Mouse (Mus musculus): ENCODE measurements around the gene Anks1b.
A peak's percentile ranks its signal among the peaks of the same experiment; 100 is the strongest.

The Anks1b gene

GRCm38 (mm10) chr10:90380062-90380461 is 506.8 kb downstream of the Anks1b start:
- DNase-seq: no peak

DNA sequence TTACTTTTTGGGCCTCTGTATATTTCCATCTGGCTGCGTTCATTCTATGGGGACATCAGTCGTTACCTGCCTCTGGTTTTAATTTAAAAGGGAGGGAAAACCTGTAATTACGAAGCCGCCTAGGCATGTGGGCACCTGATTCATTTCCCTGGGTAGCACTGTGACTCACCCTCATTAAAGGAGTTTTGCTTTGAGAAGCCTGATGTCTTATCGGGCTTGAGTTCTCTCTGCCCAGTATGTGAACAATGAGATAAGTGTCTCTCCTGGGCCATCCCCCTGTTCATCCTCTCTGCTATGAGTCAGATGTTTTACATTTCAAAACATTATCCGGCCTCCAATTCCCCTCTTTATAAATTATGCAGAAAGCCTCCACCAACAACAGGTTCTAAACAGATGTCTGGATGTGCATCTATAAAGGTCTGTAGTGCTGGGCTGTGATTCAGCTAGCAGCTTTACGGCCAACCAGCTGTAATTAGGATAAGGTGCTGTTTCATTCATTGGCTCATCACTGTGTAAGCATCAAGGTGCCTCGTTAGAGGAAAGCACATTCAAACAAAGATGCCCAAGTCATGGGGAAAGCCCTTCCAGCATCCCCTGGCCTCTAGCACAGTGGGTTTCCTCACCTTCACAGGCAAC is 507.5 kb downstream of the Anks1b start:
- DNase-seq: no peak

GRCm38 (mm10) chr10:90400382-90400781 is 527.1 kb downstream of the Anks1b start:
- DNase-seq: peak; percentile 12 to 37

DNA sequence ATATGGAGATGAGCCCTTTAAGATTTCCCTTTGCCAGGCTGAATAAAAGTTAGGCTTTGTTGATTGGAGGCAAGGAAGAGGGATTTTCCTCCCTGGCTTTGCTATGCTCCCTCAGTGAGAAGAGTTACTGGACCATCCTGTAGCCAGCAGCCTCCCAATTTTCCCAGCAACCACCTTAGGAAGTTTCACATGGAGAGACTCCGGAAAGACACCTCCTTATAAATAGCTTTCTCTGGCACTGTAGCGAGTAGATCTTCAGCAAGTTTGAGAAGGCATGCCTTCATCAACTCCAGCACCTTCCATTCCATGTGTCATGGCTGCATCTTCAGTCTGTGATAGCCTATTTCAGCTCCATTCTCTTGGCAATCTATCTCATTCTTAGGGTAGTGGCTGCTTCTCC is 535.2 kb downstream of the Anks1b start:
- no peak for DNase-seq

DNA sequence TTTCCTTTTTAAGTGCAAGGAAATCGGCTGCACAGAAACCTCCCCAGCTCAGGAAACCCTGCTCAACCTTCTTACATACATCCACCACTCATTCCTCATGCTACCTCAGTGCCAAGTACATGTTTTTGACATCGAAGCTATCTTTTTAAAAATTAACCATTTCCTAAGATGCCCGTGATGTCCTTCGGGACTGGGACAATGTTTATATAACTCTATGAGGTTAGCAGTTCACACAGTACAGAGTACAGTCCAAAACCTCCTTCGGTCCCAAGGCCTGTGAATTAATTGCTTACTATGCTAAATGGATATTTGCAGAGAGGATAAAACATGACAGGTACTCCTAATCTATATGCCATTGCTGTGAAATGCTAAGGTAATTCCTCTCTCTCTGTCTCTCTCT is 558.2 kb downstream of the Anks1b start:
- no peak for DNase-seq

DNA sequence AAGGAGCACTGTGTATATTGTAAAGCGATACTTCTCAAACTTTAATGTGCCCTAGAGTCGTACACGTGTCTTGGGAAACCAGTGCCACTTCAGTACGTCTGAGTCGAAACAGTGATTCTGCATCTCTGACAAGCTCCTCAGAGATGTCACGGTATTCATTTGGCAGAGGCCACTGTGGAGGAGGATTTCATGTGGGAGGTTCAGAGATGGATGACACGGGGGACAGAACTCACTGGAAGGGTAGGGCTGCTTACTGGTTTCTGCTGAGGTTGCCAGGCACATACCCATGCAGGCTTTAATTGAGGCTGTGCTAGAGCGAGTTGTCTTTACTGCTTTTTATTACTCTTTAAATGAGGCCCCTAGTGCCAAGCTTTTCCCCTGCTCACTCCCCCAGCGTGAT is 558.7 kb downstream of the Anks1b start:
- no peak for DNase-seq

- no peak for DNase-seq
These were observed 559.2 kb downstream of the Anks1b start for GRCm38 (mm10) chr10:90432479-90432878.

DNA sequence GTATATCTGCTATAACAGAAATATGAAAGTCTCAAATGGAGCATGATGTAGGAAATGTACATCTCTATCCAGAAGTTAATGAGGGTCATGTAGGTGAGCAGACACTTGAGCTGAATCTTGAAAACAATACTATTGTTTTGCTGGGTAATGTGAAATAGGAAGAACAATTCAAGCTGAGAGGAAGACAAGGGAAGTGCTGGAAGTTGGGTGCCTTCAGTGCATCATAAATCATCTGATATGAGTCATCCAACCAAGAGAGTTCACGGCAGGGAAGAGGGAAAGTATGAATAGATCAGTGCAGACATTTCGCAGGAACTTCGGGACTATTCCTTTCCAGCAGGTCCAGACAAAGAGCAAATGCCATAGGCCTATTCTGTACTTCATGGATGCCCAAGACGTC is 567.7 kb downstream of the Anks1b start:
- no peak for DNase-seq

GRCm38 (mm10) chr10:90441656-90442055 is 568.3 kb downstream of the Anks1b start:
- DNase-seq: no peak

GRCm38 (mm10) chr10:90464906-90465305 is 591.6 kb downstream of the Anks1b start:
- DNase-seq: no peak

DNA sequence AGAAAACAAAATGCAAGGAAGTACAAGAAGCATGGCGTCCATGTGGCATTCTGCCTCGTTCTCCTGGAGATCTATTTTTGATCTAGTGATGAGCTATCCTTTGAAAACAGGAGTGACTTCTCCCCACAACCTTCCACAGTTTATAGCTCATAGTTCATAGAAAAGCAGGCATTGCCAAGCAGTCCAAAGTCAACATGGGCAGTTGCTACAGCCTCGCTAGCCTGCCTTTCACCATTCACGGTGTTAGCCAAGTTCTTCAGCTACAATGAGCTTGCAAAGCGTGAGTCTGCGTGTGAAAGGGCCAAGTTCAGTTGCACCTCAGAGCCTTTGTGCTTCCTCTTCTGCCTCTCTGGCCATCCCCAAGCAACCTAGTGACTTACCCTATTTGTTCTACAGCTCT is 592.1 kb downstream of the Anks1b start:
- no peak for DNase-seq

GRCm38 (mm10) chr10:90467546-90467945 is 594.2 kb downstream of the Anks1b start:
- DNase-seq: no peak

DNA sequence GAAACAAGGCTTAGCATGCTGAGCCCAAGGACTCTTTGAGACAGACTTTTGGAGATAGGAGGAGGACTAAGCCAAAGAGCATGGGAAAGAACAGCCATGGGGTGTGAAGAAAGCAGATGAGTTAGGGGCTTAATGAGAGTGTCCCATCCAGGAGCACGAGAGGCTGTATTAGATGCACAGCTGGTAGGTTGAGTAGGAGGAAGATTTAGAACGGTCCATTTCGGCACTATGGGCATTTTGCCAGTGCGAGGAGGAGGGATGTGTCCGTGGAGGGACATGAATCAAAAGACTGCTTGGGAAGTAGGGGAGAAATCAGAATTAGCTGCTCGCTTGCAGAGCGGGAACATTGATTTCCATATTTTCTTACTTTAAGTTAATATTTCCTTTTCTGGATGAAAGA is 620.1 kb downstream of the Anks1b start:
- DNase-seq: peak; percentile 24 to 39

DNA sequence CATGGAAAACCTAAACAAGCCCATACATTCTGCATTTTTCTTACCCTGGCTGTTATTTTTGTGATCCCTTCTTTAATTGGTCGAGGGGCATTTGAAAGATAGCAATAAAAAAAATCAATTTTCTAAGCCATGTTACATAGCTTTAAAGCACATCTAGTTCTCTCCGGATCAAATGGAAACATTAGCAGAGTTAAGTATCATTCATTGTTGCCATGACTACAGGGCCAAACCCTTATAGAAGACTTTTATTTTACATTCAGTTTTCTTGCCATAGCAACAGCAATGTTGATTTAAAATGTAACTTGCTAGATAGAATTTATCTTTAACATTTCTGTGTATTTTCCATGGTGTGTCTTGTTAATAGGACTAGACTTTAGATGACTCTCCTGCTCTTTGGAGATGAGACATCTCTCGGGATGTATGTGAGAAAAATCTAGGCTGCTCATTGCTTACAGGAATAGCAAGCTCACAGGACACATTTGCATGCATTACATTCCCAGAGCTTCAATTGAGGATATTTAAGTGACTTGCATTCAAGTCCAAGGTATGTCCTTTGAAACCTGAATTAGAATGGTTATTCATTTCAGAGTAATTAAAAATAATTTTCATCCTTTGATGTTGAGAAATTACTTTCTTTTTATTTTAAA is 620.8 kb downstream of the Anks1b start:
- DNase-seq: no peak

DNA sequence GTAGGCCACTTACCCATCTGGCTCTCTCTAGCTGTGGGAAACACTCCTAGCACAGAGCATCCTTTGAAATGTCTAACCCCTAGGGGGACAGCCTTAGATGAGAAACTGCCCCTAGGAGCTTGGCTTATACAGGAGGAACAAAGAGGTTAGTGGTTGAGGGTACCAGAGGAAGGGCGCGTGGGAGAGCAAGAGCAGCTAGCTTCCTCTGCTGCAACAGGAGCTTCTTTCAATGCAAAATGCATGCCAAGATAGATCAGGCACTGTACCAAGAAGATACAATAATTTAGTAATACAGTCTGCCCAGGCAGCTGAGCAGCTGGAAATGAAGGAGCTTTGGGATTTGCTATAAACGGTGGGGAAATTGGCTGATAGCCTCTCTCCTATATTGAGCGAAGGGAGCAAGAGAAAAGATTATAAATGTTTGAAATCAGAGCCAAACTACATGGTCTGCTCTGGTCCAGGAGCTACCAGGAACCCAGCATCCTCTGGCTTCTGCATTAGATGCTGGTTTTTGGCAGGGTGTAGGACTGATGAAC is 621.7 kb downstream of the Anks1b start:
- peak in 1 of 2 experiments; percentile 18 for DNase-seq

DNA sequence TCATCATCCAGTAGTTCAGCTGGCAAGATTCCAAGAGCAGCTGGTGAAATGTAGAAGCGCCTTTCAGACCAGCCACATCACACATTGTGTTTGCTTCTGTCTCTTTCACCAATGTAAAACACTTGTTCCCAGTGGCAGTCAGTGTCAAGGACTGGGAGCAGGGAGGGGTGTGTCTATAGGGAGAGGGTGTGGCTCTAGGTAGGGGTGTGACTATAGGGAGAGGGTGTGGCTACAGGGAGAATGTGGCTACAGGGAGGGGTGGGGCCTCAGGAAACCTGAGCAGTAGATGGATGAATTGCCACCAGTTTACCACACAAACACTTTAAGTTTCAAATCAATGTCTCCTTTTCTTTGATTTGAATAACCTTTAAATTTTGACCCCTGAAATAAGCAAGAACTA is 634.3 kb downstream of the Anks1b start:
- DNase-seq: no peak

DNA sequence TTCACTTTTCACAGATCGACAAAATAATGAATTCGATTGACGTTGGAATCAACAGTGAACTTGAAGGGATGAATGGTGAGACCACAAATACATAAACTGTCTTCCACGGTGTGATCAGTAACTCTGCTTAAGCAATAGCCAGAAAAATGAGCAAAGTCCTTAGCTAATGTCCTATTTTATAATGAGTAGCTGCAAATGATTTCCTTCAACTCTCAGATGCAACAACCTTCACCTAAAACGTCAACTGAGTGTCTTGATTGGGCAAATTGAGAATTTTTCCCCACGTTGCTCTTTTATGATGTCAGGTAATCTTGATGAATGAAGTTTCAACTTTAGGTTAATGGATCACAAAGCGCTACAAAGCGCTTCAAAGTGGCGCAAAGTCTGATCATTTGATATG is 639.5 kb downstream of the Anks1b start:
- no peak for DNase-seq

- no peak for DNase-seq
These were observed 658.5 kb downstream of the Anks1b start for GRCm38 (mm10) chr10:90531813-90532212.

DNA sequence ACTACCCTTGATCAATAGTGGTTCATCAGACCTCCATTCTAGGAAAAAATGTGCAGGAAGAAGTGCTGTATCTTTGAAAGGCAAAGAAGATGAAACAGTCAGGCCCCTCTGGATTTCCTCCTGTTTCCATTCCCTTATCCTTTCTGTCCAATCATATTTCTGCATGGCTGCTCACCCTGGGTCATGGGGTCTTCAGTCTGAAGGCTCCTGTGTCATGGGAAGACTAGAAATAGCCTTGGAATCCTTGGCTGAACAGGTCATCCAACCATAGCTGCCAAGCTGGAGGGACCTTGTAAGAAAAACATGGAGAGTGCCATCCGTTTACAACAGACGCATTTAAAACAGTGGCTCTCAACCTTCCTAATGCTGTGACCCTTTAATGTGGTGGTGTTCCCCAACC is 662.1 kb downstream of the Anks1b start:
- DNase-seq: no peak

- DNase-seq: no peak
These were observed 673.3 kb downstream of the Anks1b start for GRCm38 (mm10) chr10:90546635-90547034.

DNA sequence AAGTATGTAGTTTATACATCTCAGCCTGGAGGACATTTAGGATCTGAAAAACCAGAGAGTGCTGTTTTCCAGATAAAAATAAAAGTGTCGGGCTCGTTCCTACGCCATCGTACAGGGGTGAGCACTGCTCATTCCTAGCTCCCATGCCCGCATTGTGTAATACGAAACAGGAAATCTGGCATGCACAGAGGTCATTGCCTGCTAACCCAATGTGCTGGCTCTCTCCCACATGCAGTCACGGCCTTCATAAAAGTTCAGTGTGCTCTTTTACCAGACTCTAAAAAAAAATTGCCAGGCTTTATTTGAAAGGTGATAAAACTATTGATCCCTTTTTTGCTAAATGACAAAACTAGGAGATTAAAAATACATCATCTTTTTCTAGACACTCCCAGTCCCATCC is 689.6 kb downstream of the Anks1b start:
- DNase-seq: no peak

DNA sequence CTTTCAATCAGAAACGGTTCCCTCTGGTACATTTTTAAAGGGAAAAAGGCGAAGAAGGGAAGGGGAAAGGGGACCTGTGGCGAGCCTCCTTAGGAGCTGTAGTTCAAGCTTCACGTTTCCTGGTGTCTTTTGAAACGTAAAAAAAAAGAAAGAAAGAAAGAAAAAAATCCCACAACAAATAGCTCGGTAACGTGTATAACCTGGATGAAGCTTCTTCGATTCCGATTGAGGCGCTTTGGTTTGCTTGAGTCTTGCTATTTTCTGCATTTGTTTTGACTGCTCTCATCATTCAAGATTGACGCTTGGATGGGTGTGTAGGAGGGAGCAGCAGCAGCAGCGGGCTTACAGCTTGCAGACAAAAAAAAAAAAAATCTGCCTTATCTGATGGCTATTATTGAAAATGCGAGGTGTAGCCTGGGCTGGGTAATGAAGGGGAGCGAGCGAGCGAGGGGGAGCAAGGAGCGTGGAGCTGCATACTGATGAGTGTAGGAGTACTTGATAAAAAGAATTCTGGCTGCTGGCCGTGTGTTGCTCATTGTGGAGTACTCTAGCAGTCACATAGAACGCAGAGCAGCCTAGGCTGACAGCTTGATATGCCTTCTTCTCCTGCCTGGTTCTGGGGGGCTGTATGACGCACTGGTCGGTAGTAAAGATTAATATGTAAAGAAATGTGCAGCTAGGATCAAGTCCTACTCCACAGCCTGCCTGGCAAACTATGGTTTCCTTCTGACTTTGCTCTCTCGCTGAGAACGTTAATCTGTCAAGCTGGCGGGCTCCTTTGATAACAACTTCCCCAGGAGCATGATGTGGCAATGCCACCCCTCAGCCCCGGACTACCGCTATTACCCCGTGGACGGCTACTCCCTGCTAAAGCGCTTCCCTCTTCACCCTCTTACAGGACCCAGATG is 703.1 kb downstream of the Anks1b start:
- DNase-seq: peak; percentile 30 to 49

DNA sequence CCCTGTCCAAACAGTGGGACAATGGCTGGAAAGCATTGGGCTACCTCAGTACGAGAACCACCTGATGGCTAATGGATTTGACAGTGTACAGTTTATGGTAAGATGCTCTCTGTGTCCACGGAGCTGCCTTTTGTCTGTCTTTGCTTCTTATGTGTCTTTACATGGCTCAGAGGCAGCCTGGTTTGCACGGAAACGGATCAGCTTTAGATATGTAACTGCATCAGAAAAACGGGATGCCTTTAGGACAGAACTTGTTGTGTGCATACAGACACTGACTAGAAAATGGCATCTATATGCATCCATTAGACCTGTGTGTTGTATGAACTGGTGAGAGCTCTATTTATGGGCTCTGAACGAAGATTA is 703.8 kb downstream of the Anks1b start:
- no peak for DNase-seq

- no peak for DNase-seq
These were observed 704.5 kb downstream of the Anks1b start for GRCm38 (mm10) chr10:90577777-90578176.

Measured in cerebellum, postnatal 36 days (tissue).